11 mouse cellular contexts compared by ENCODE assay signal in genomic region chr9:64604217-64604711, GRCm38 (mm10).
DNase-seq lines count a peak whose midpoint lies in the region; ATAC-seq and TF ChIP-seq lines count a peak whose summit lies in the region.
"Had no signal": no experiment of that assay in that cellular context is flagged by ENCODE, and none has a peak within 500 bp of the region (broad histone marks: within the 10 kb centered on the region; RNA-seq: fewer than 3 reads in every experiment).

No protein-coding gene starts in this region.

- H3K4me2 ChIP-seq in liver, embryonic 11.5 days = no peak overlapping the region
- no peak overlapping the region for H3K4me2 ChIP-seq in forebrain, postnatal 0 days (ENCODE audit: low read depth)

- H3K9me3 ChIP-seq in liver, embryonic 11.5 days (ENCODE audit: control insufficient read depth, low read length) = no peaks in the 10 kb centered on the region
- no peaks in the 10 kb centered on the region for H3K9me3 ChIP-seq in forebrain, postnatal 0 days (ENCODE audit: low read length)

- no peaks in the 10 kb centered on the region for H3K27me3 ChIP-seq in liver, embryonic 11.5 days (replicated peaks; ENCODE audit: control insufficient read depth, insufficient read depth, low read length)
- no peaks in the 10 kb centered on the region for H3K27me3 ChIP-seq in forebrain, postnatal 0 days (ENCODE audit: insufficient read depth, low read length)

- TF ChIP-seq CTCF in forebrain, postnatal 0 days (IDR thresholded peaks at IDR 0.05; ENCODE audit: low read depth) = no peak

- no peaks in the 10 kb centered on the region for H3K4me1 ChIP-seq in liver, embryonic 11.5 days (replicated peaks; ENCODE audit: control insufficient read depth, insufficient read depth, low read length)
- peaks cover 20% of the 10 kb centered on the region; the same call in 1 of the 2 replicates for H3K4me1 ChIP-seq in forebrain, postnatal 0 days (ENCODE audit: insufficient read depth)

- DNase-seq in cerebellum, adult 9-11 months = peak; percentile 71
- DNase-seq in cerebellum, adult 11-12 months = no peak
- DNase-seq in liver (peak; percentile 16), MN1 (ENCODE audit: low spot score) (peak; percentile 54)
- DNase-seq in liver, embryonic 11.5 days (ENCODE audit: low spot score) = no peak
- DNase-seq in forebrain, postnatal 0 days = peak; percentile 84
- DNase-seq in layer of hippocampus, postnatal 36 days = no peak
- DNase-seq: gastrocnemius, postnatal 10 days; kidney, adult 2 months had no signal

- H3K9ac ChIP-seq in liver, embryonic 11.5 days (ENCODE audit: low read depth, low read length) = no peak overlapping the region
- H3K9ac ChIP-seq in forebrain, postnatal 0 days = no peak overlapping the region

- H3K27ac ChIP-seq in liver, embryonic 11.5 days (ENCODE audit: low read depth, low read length) = no peak overlapping the region
- H3K27ac ChIP-seq in forebrain, postnatal 0 days (ENCODE audit: low read depth, low read length) = no peak overlapping the region

- WGBS in liver, embryonic 11.5 days = 69% methylated on average over 7 of the region's 7 CpGs
- WGBS in forebrain, postnatal 0 days = 29% methylated on average over 7 of the region's 7 CpGs

- no peak overlapping the region for H3K4me3 ChIP-seq in liver, embryonic 11.5 days (ENCODE audit: low read depth, low read length)
- no peak overlapping the region for H3K4me3 ChIP-seq in forebrain, postnatal 0 days (ENCODE audit: low read depth, low read length)
- H3K4me3 ChIP-seq: myocyte had no signal

- H3K36me3 ChIP-seq in liver, embryonic 11.5 days (ENCODE audit: control insufficient read depth, insufficient read depth, low read length) = no peaks in the 10 kb centered on the region
- no peaks in the 10 kb centered on the region for H3K36me3 ChIP-seq in forebrain, postnatal 0 days (ENCODE audit: insufficient read depth)

- ATAC-seq in liver, embryonic 11.5 days (replicated peaks; ENCODE audit: low FRiP score) = no peak
- ATAC-seq in forebrain, postnatal 0 days = peak; percentile 40; the same call in 1 of the 2 replicates
- no peak for ATAC-seq in frontal cortex, adult (ENCODE audit: low TSS enrichment)

Comparison
In these comparisons a context has a peak if more than half of its experiments do, and no peak if none do; other contexts are left out.
1. DNase-seq: peak in cerebellum, adult 9-11 months (single experiment), liver (single experiment), MN1 (single experiment) and forebrain, postnatal 0 days (single experiment); none in cerebellum, adult 11-12 months (single experiment), liver, embryonic 11.5 days (single experiment) and layer of hippocampus, postnatal 36 days (0 of 2).